Comparison of ENCODE assay signal across 8 mouse cellular contexts in genomic region chr3:137867437-137868093, GRCm38 (mm10). TPM values are rescaled to one million over a fixed set of nuclear protein-coding genes. Genes with fewer than 3 reads are reported as not detected.
DNase-seq lines count a peak whose midpoint lies in the region; ATAC-seq and TF ChIP-seq lines count a peak whose summit lies in the region.

Gene Dnajb14 (plus strand): TSS chr3:137867675.

- ATAC-seq in lung, postnatal 0 days, result peak; percentile 47

- peak within 1 kb of the TSS; percentile 93 for H3K4me2 ChIP-seq in lung, postnatal 0 days (replicated peaks; ENCODE audit: low read depth, low read length)

- TF ChIP-seq RAD21 in MEL (IDR thresholded peaks at IDR 0.05; ENCODE audit: low read depth, low read length), result no peak

- peak within 1 kb of the TSS; percentile 92 for H3K27ac ChIP-seq in MEL (ENCODE audit: control insufficient read depth, low read depth, low read length)
- H3K27ac ChIP-seq in cerebellum, adult 2 months (ENCODE audit: insufficient read depth, low read length), result peak within 1 kb of the TSS; percentile 98
- H3K27ac ChIP-seq in lung, postnatal 0 days (ENCODE audit: low read length), result peak within 1 kb of the TSS; percentile 98

- TF ChIP-seq EP300 in MEL (IDR thresholded peaks at IDR 0.05; ENCODE audit: low read depth in 1 of 2, low read length in 2 of 2), result 0 out of 4 replicates have a peak, but pooled peaks of 1 of the 2 experiments have one; percentile 10
- no peak for TF ChIP-seq EP300 in lung, postnatal 0 days (IDR thresholded peaks at IDR 0.05)

- peak within 1 kb of the TSS; percentile 99 for H3K9ac ChIP-seq in MEL (ENCODE audit: control insufficient read depth, low read depth, low read length, poor library complexity, severe bottlenecking)
- H3K9ac ChIP-seq in lung, postnatal 0 days (replicated peaks; ENCODE audit: low read depth), result peak within 1 kb of the TSS; percentile 95

- WGBS in cerebellum, adult 2 months, result under 1% methylated on average over 91 of the region's 94 CpGs
- WGBS in lung, postnatal 0 days, result under 1% methylated on average over 34 of the region's 94 CpGs

- no peaks in the 10 kb centered on the region for H3K27me3 ChIP-seq in MEL (ENCODE audit: control insufficient read depth in 1 of 2, insufficient read depth in 2 of 2, low read length in 2 of 2)
- H3K27me3 ChIP-seq in cerebellum, adult 2 months (ENCODE audit: control insufficient read depth, insufficient read depth, low read length), result no peaks in the 10 kb centered on the region
- no peaks in the 10 kb centered on the region for H3K27me3 ChIP-seq in lung, postnatal 0 days (replicated peaks; ENCODE audit: insufficient read depth, low read length)

- peaks cover 34% of the 10 kb centered on the region for H3K79me2 ChIP-seq in MEL (ENCODE audit: control insufficient read depth, insufficient read depth, low read length, poor library complexity)

- peaks cover 4 to 24% of the 10 kb centered on the region in 2 experiments for H3K36me3 ChIP-seq in MEL (ENCODE audit: control insufficient read depth in 1 of 2, insufficient read depth in 2 of 2, low read length in 2 of 2)
- H3K36me3 ChIP-seq in lung, postnatal 0 days (ENCODE audit: insufficient read depth, low read length), result no peaks in the 10 kb centered on the region

- TF ChIP-seq CTCF in MEL (IDR thresholded peaks at IDR 0.05 in 2 of 3, conservative IDR thresholded peaks at IDR 0.05 in 1 of 3; ENCODE audit: control insufficient read depth in 1 of 3, insufficient read depth in 1 of 3, low read depth in 2 of 3, low read length in 3 of 3, poor library complexity in 1 of 3, severe bottlenecking in 1 of 3), result no peak
- TF ChIP-seq CTCF in cerebellum, adult 2 months (IDR thresholded peaks at IDR 0.05; ENCODE audit: borderline replicate concordance, insufficient read depth, low read depth, low read length), result no peak
- TF ChIP-seq CTCF in lung, postnatal 0 days (IDR thresholded peaks at IDR 0.05), result no peak

- peaks cover 0 to 8% of the 10 kb centered on the region in 2 experiments; a peak in 2 of 4 replicates for H3K4me1 ChIP-seq in MEL (ENCODE audit: control insufficient read depth in 1 of 2, insufficient read depth in 2 of 2, low read length in 2 of 2)
- peaks cover 9% of the 10 kb centered on the region; the same call in 1 of the 2 replicates for H3K4me1 ChIP-seq in cerebellum, adult 2 months (ENCODE audit: control insufficient read depth, insufficient read depth, low read length)
- H3K4me1 ChIP-seq in lung, postnatal 0 days (ENCODE audit: insufficient read depth, low read depth, low read length), result peaks cover 4% of the 10 kb centered on the region; the same call in 1 of the 2 replicates

- peak; percentile 74 for DNase-seq in MEL (ENCODE audit: low read depth, low spot score)
- DNase-seq in cerebellum, adult 2 months, result peak; percentile 76 to 79
- DNase-seq in forelimb bud, embryonic 11.5 days (ENCODE audit: low read depth, low spot score), result peak; percentile 29
- DNase-seq in heart, postnatal 4 days, result peak; percentile 66
- peak; percentile 53 to 71 for DNase-seq in layer of hippocampus, postnatal 10 days (ENCODE audit: low spot score in 2 of 2)
- DNase-seq in lung, postnatal 0 days (ENCODE audit: low spot score), result peak; percentile 82
- peak; percentile 42 for DNase-seq in ovary, postnatal 10 days (ENCODE audit: low spot score)
- DNase-seq in thymus, postnatal 0 days (ENCODE audit: low spot score), result peak; percentile 46

- TF ChIP-seq POLR2A in MEL (IDR thresholded peaks at IDR 0.05; ENCODE audit: control insufficient read depth in 1 of 2, insufficient read depth in 1 of 2, low read depth in 1 of 2, low read length in 2 of 2, poor library complexity in 1 of 2), result peak; percentile 14 to 77; a peak in 3 of 4 replicates
- TF ChIP-seq POLR2A in cerebellum, adult 2 months (IDR thresholded peaks at IDR 0.05; ENCODE audit: borderline replicate concordance, insufficient read depth, low read length), result peak; percentile 52

- H3K9me3 ChIP-seq in MEL (replicated peaks; ENCODE audit: insufficient read depth, low read length), result no peaks in the 10 kb centered on the region
- H3K9me3 ChIP-seq in lung, postnatal 0 days (ENCODE audit: low read length), result no peaks in the 10 kb centered on the region

- H3K4me3 ChIP-seq in MEL (ENCODE audit: control insufficient read depth in 1 of 2, insufficient read depth in 1 of 2, low read depth in 2 of 2, low read length in 2 of 2), result peak within 1 kb of the TSS; percentile 87 to 94
- peak within 1 kb of the TSS; percentile 92 for H3K4me3 ChIP-seq in cerebellum, adult 2 months (replicated peaks; ENCODE audit: insufficient read depth, low read depth, low read length)
- peak within 1 kb of the TSS; percentile 90 for H3K4me3 ChIP-seq in lung, postnatal 0 days (ENCODE audit: low read depth, low read length)

TF ChIP-seq in MEL, 35 proteins besides CTCF, POLR2A, EP300 and RAD21:
- TF ChIP-seq MAZ (IDR thresholded peaks at IDR 0.05; ENCODE audit: low read depth, low read length), result peak; percentile 59; the same call in 1 of the 2 replicates
- TF ChIP-seq ETS1 (IDR thresholded peaks at IDR 0.05; ENCODE audit: low read depth, low read length), result peak; percentile 24; the same call in 1 of the 2 replicates
- TF ChIP-seq RCOR1 (IDR thresholded peaks at IDR 0.05; ENCODE audit: low read depth, low read length), result 0 out of 2 replicates have a peak, but pooled peaks have one; percentile 3
- 0 out of 2 replicates have a peak, but pooled peaks have one; percentile 4 for TF ChIP-seq ELF1 (IDR thresholded peaks at IDR 0.05; ENCODE audit: low read depth, low read length)
- peak; percentile 42 for TF ChIP-seq POLR2AphosphoS2 (IDR thresholded peaks at IDR 0.05; ENCODE audit: low read length)
- TF ChIP-seq ZMIZ1 (IDR thresholded peaks at IDR 0.05; ENCODE audit: low read depth, low read length), result peak; percentile 61; the same call in 1 of the 2 replicates
- TF ChIP-seq MEF2A (IDR thresholded peaks at IDR 0.05; ENCODE audit: extremely low read depth, insufficient replicate concordance, low read depth, low read length, poor library complexity, severe bottlenecking), result no peak
- TF ChIP-seq KAT2A (conservative IDR thresholded peaks at IDR 0.05; ENCODE audit: low read depth, low read length), result no peak
- peak; percentile 43; the same call in 1 of the 2 replicates for TF ChIP-seq CHD1 (IDR thresholded peaks at IDR 0.05; ENCODE audit: low read depth, low read length)
- peak; percentile 44; the same call in 1 of the 2 replicates for TF ChIP-seq NRF1 (IDR thresholded peaks at IDR 0.05; ENCODE audit: insufficient read depth, low read depth, low read length, poor library complexity, severe bottlenecking)
- 0 out of 2 replicates have a peak, but pooled peaks have one; percentile 5 for TF ChIP-seq ZKSCAN1 (IDR thresholded peaks at IDR 0.05; ENCODE audit: low read depth, low read length)
- no peak for TF ChIP-seq USF1 (IDR thresholded peaks at IDR 0.05; ENCODE audit: low read depth, low read length)
- TF ChIP-seq NELFE (IDR thresholded peaks at IDR 0.05; ENCODE audit: low read depth, low read length), result peak; percentile 41; the same call in 1 of the 2 replicates
- no peak for TF ChIP-seq TBP (IDR thresholded peaks at IDR 0.05; ENCODE audit: low read depth, low read length)
- TF ChIP-seq POLR2AphosphoS5 (IDR thresholded peaks at IDR 0.05; ENCODE audit: borderline replicate concordance, low read depth, low read length), result no peak
- TF ChIP-seq SMC3 (IDR thresholded peaks at IDR 0.05; ENCODE audit: low read depth, low read length), result peak; percentile 22

RNA-seq across cellular contexts. Expression of gene Dnajb14, which starts in this region (rescaled TPM):
- total RNA-seq in MEL (2012; rRNA removed), result 4.2 and 4.4 TPM in 2 replicates
- 1 to 10 TPM in 1 of 2 experiments, not detected in 1; 6.1 TPM for polyA plus RNA-seq in MEL (2012; ENCODE audit: insufficient read depth in 1 of 2, insufficient read length in 2 of 2, low read depth in 1 of 2, low replicate concordance in 2 of 2, missing spikeins in 1 of 2)
- polyA plus RNA-seq in cerebellum, adult 2 months (2012; rRNA removed), result 25.6 and 27.4 TPM in 2 replicates
- total RNA-seq in heart, postnatal 4 days (2021), result 10 to 100 TPM; 10.6 to 11.8 TPM
- 10 to 100 TPM; 40.1 to 44.9 TPM for total RNA-seq in layer of hippocampus, postnatal 10 days (2021)
- polyA plus RNA-seq in lung, postnatal 0 days (2015; fragmentation: Nextera tagmentation; extraction: Ambion mirVana), result 10.0 and 12.4 TPM in 2 replicates
- polyA plus RNA-seq in thymus, postnatal 0 days (2015; fragmentation: Nextera tagmentation; extraction: Ambion mirVana), result 5.6 TPM in 2 replicates

Comparison
In these comparisons a context has a peak if more than half of its experiments do, and no peak if none do; other contexts are left out.
1. Peak in every context shown above with its lines: DNase-seq, ATAC-seq, H3K4me3 ChIP-seq and H3K27ac ChIP-seq.
2. DNase-seq: peak in every context shown above with its lines; median percentile 82 in lung, postnatal 0 days; 78 in cerebellum, adult 2 months; 74 in MEL; 66 in heart, postnatal 4 days; 62 in layer of hippocampus, postnatal 10 days; 46 in thymus, postnatal 0 days; 42 in ovary, postnatal 10 days; 29 in forelimb bud, embryonic 11.5 days.